Mouse (Mus musculus) neural tube, embryonic 12.5 days (tissue): Measurements from ENCODE around the gene Jarid2. TPM values are rescaled to one million over a fixed set of nuclear protein-coding genes. Genes with fewer than 3 reads are reported as not detected.

Experiments used
- ATAC-seq: fragments of 200-750 bp; cut with Nextera tagmentation; 2 replicates; pipeline ENCODE4 v1.8.0; 2017; ENCODE audit warnings: low read depth, mild to moderate bottlenecking, moderate TSS enrichment, moderate library complexity; ENCODE audit not compliant: low FRiP score
- H3K27ac ChIP-seq: fragments of 300-500 bp; sonication (generic); 2 replicates; pipeline ENCODE4 v1.5.1; 2016
- H3K27me3 ChIP-seq: fragments of 300-500 bp; sonication (generic); replicated peaks from 2 replicates; pipeline ENCODE4 v1.6.1; 2016; ENCODE audit warnings: mild to moderate bottlenecking
- H3K36me3 ChIP-seq: fragments of 300-500 bp; sonication (generic); 2 replicates; pipeline ENCODE4 v1.6.1; 2016; ENCODE audit warnings: mild to moderate bottlenecking
- H3K4me1 ChIP-seq: fragments of 300-500 bp; sonication (generic); 2 replicates; pipeline ENCODE4 v1.6.1; 2016
- H3K4me2 ChIP-seq: fragments of 300-500 bp; sonication (generic); replicated peaks from 2 replicates; pipeline ENCODE4 v1.6.1; 2016; ENCODE audit warnings: mild to moderate bottlenecking
- H3K4me3 ChIP-seq: fragments of 300-500 bp; sonication (generic); 2 replicates; pipeline ENCODE4 v1.5.1; 2016
- H3K9ac ChIP-seq: fragments of 300-500 bp; sonication (generic); 2 replicates; pipeline ENCODE4 v1.6.1; 2016; ENCODE audit warnings: mild to moderate bottlenecking
- H3K9me3 ChIP-seq: fragments of 300-500 bp; sonication (generic); 2 replicates; pipeline ENCODE4 v1.6.1; 2016; ENCODE audit warnings: mild to moderate bottlenecking
- WGBS: fragments of 180-500 bp; shearing (Covaris S2); methylation state at CpG from one replicate; pipeline ENCODE4 v1.1.7; 2016; 5-methylcytosine and 5-hydroxymethylcytosine counted together
- polyA plus RNA-seq: library from polyadenylated mRNA; unstranded; fragments of >200 nt; fragmentation: Nextera tagmentation; extraction: Ambion mirVana; gene quantifications from 2 replicates; pipeline ENCODE4 v1.2.1, GENCODE M21; 2016

Jarid2 gene
- 85.5 and 93.6 TPM in 2 replicates for polyA plus RNA-seq

DNA sequence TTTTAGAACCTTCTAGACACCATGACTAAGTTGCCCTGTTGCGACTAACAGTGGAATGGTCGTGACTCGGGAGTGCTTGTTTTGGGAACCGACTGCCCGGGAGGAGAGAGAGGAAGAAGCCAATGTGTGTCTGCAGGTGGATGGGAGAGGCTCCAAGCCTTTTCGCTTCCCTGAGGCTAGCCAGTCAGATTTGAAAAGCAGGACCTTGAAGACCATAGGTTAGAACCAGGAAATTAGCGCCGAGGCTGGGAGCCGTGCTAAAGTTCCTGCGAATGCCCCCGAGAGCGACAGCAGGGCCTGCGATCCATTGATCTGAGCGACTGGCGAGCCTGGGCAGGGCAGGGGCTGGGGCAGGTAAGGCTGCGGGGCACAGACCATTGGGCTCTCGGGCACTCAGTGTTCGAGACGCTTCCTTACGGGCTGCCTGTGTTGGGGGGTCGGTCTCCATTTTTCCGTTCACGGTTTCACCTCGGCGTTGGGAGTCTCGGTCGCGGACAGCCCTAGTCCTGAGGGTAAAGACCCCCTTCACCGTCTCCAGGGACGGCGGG, at the start of gene Jarid2:
TSS of gene Jarid2 (plus strand) at position 51 of the 548 bp plus-strand sequence.
- H3K4me2 ChIP-seq, result peak within 1 kb of the TSS; percentile 98
- no peaks in the 10 kb centered on the region for H3K36me3 ChIP-seq
- H3K27ac ChIP-seq, result peak within 1 kb of the TSS; percentile 59
- H3K4me1 ChIP-seq, result peaks cover 14% of the 10 kb centered on the region
- H3K4me3 ChIP-seq, result peak within 1 kb of the TSS; percentile 69
- H3K9ac ChIP-seq, result peak within 1 kb of the TSS; percentile 91
- ATAC-seq, result no peak
- H3K27me3 ChIP-seq, result no peaks in the 10 kb centered on the region
- no peaks in the 10 kb centered on the region for H3K9me3 ChIP-seq
- WGBS, result 1% methylated on average over 31 of the region's 31 CpGs

DNA sequence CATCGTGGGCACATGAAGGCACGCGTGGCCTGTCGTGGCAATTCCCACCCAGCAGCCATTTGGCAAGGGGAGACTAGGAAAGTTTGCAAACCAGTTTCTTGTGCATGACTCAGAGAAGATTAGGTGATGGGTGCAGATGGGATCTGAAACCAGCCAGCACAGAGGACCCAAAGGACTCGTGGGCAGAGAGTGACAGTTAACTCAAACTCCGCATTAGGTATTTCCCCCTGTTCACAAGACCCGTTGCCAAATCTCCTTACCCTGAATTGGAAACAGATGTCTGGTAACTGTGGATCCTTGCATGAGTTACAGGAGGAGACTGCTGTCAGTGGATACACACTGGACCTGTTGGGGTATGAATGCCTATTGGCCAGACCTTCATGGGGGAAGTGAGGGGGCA, 48.2 kb upstream of the Jarid2 start:
- ATAC-seq, result no peak

DNA sequence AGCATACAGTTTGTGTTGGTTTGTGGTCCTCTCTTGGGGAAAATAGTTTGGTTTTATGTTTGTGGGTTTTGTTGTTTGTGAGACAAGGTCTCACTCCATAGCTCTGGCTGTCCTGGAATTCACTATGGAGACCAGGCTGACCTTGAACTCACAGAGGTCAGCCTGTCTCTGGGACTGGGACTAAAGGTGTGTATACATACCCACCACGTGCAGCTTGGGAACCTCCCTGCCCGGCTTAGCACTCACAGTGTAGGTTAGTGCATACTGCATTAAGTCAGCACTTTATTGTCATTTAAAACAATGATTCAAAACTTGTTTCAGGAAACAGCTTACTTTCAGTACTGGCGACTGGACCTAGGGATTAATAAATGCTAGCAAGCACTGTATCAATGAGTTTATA, 41.1 kb upstream of the Jarid2 start:
- no peak overlapping the region for H3K27ac ChIP-seq
- no peaks in the 10 kb centered on the region for H3K4me1 ChIP-seq
- no peak overlapping the region for H3K4me2 ChIP-seq
- no peak overlapping the region for H3K4me3 ChIP-seq
- WGBS, result 60% methylated on average over 3 of the region's 3 CpGs
- H3K36me3 ChIP-seq, result no peaks in the 10 kb centered on the region
- ATAC-seq, result no peak
- H3K9ac ChIP-seq, result no peak overlapping the region
- H3K9me3 ChIP-seq, result no peaks in the 10 kb centered on the region
- H3K27me3 ChIP-seq, result no peaks in the 10 kb centered on the region

More for the DNA sequence above, 48.2 kb upstream of the Jarid2 start:
- Histone ChIP-seq H3K36me3 (no peaks in the 10 kb centered on the region), H3K4me3 (no peak overlapping the region), H3K27ac (no peak overlapping the region), H3K4me1 (no peaks in the 10 kb centered on the region), H3K9me3 (no peaks in the 10 kb centered on the region), H3K9ac (no peak overlapping the region), H3K27me3 (no peaks in the 10 kb centered on the region; the same call in 1 of the 2 replicates), H3K4me2 (no peak overlapping the region)
- 89% methylated on average over 7 of the region's 7 CpGs for WGBS

DNA sequence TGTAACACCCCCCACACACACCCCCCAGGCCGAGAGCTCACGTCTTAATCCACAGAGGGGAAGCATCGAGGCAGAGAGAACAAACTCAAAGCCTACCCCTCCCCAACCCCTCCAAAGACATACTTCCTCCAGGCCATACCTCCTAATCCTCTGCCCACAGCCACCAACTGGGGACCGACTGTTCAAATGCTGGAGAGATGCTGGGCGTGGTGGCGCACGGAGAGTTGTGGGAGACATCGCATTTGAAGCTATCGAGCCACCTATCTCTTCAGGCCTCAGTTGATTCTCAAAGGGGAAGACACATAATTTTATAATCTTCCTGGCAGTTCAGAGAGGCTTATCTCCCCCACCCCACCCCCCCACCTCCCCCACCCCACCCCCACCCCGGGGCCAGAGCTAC, 31.6 kb upstream of the Jarid2 start:
- no peak for ATAC-seq
- H3K4me2 ChIP-seq, result no peak overlapping the region
- no peaks in the 10 kb centered on the region for H3K27me3 ChIP-seq
- no peaks in the 10 kb centered on the region; the same call in none of the 2 replicates for H3K4me1 ChIP-seq
- H3K36me3 ChIP-seq, result no peaks in the 10 kb centered on the region
- H3K27ac ChIP-seq, result no peak overlapping the region
- WGBS, result 93% methylated on average over 10 of the region's 10 CpGs
- no peaks in the 10 kb centered on the region for H3K9me3 ChIP-seq
- no peak overlapping the region for H3K4me3 ChIP-seq
- no peak overlapping the region for H3K9ac ChIP-seq

DNA sequence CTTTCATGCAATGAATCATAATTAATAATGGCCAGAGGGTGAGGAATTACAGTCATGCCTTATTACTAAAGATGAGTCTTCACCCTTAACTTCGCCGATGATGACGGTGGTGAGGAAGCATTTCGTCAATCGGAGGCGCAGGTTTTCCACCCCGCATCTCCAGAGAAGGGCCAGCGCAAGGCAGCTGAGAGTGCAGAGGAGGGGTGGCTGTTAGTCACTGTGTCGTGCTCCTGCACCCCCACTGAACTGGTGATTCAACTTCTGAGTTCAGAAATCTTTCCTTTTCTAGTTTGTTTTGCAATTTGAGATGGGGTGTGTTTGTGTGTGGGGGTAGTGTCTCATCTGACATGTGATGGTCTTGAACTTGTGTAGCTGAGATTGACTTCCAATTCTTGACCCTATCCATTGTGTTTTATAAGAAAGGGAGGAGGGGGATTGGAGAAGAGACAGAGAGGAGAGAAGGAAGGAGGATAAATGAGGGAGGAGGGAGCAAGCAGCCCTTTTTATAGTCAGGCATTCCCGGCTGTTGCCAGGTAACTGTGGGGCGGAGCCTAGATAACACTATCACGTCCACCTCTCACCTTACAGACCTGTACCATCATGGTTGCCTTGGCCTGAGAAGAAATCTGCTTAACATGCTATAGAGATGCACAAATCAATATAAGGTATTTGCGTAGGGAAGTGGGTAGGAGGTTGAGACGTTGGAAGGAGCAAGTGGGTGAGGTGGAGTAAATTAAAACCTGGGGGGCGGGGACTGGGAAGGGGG, 25.1 kb upstream of the Jarid2 start:
- peaks cover 8% of the 10 kb centered on the region; the same call in 1 of the 2 replicates for H3K4me1 ChIP-seq
- H3K4me3 ChIP-seq, result no peak overlapping the region
- no peaks in the 10 kb centered on the region for H3K9me3 ChIP-seq
- ATAC-seq, result no peak
- no peak overlapping the region for H3K27ac ChIP-seq
- no peak overlapping the region for H3K4me2 ChIP-seq
- no peak overlapping the region for H3K9ac ChIP-seq
- no peaks in the 10 kb centered on the region for H3K36me3 ChIP-seq
- 83% methylated on average over 15 of the region's 15 CpGs for WGBS
- no peaks in the 10 kb centered on the region for H3K27me3 ChIP-seq

DNA sequence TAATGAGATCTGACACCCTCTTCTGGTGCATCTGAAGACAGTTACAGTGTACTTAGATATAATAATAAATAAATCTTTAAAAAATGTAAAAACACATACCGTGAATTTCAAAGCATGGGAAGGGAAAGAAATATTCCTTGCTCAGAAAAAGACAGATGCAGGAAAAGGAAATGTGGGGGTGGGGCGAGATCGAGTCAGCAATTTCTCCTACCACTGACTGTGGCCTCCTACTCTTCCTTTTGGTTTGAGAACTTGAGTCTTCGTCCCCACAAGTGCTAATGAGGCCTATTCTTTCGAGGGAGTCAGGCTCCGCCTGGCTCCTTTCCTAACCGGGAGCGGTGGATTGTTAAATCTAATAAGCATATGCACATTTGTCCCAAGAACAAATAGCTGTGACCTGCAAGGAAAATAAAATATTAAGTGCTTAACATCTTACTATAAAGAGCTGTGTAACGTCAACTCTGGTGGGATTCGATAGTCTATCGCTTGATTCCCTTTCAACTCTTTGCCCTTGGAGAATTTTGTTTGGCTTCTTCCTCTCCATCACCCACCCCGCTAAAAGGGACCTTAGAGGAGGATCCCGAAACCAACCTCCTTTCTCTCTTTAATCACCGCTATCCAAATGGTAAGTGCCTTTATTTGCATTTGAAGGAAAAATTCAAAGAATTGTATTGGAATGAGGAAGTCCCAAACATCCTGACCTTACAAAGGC, 24.1 kb upstream of the Jarid2 start:
- Histone ChIP-seq H3K9ac (no peak overlapping the region), H3K4me3 (no peak overlapping the region), H3K36me3 (no peaks in the 10 kb centered on the region), H3K9me3 (no peaks in the 10 kb centered on the region), H3K4me1 (peaks cover 8% of the 10 kb centered on the region; the same call in 1 of the 2 replicates), H3K4me2 (no peak overlapping the region), H3K27ac (no peak overlapping the region), H3K27me3 (no peaks in the 10 kb centered on the region)
- ATAC-seq, result no peak
- WGBS, result 21% methylated on average over 14 of the region's 14 CpGs

DNA sequence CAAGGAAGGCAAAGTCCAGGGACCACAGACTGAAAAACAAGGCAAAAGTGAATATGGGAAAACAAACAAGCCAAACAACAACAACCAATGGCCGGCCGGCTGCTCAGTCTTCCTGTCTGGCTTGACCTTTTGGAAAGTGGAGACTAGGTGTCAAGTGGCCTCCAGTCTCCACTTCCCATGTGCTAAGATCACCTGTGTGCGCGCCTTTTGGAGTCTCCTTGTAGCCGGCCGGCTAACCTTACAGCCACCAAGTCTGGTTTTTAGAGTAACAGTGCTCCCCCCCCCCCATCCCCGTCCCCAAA, 23.6 kb upstream of the Jarid2 start:
- Histone ChIP-seq H3K27me3 (no peaks in the 10 kb centered on the region), H3K27ac (no peak overlapping the region), H3K4me2 (no peak overlapping the region), H3K9ac (no peak overlapping the region), H3K9me3 (no peaks in the 10 kb centered on the region), H3K36me3 (no peaks in the 10 kb centered on the region), H3K4me3 (no peak overlapping the region), H3K4me1 (peaks cover 8% of the 10 kb centered on the region; the same call in 1 of the 2 replicates)
- WGBS, result 45% methylated on average over 7 of the region's 7 CpGs
- ATAC-seq, result no peak

DNA sequence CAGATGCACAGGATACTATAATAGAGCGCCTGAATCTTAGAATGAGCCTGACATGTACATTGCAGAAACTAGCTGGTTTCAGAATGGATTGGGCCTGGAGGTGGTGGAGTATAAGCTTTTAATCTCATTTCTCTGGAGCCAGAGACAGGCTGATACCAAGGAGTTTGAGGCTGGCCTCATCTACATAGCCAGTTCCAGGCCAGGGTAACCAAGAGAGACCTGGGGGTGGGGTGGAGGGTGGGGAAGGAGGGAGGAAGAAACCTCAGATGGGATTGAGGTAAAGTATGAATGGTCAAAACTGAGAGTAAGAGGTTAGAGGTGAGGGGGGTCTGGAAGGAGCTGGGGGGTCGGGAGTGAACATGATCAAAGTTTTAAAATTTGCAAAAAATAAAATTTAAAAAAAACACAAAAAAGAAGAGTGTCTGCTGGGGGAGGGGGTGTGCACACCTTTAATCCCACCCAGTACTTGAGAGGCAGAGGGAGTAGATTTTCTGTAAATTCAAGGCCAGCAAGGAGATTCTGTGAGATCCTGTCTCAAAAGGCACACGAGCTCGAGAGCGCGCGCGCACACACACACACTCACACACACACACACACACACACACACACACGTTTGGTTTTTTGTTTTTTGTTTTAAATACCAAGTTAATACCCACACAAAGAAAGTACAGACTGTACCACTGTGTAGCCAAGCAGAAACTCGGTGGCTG, 22.9 kb upstream of the Jarid2 start:
- Histone ChIP-seq H3K9me3 (no peaks in the 10 kb centered on the region), H3K27ac (no peak overlapping the region), H3K9ac (no peak overlapping the region), H3K4me3 (no peak overlapping the region), H3K36me3 (no peaks in the 10 kb centered on the region), H3K4me2 (no peak overlapping the region), H3K27me3 (no peaks in the 10 kb centered on the region), H3K4me1 (peaks cover 8% of the 10 kb centered on the region; the same call in 1 of the 2 replicates)
- ATAC-seq, result no peak
- 73% methylated on average over 10 of the region's 10 CpGs for WGBS

DNA sequence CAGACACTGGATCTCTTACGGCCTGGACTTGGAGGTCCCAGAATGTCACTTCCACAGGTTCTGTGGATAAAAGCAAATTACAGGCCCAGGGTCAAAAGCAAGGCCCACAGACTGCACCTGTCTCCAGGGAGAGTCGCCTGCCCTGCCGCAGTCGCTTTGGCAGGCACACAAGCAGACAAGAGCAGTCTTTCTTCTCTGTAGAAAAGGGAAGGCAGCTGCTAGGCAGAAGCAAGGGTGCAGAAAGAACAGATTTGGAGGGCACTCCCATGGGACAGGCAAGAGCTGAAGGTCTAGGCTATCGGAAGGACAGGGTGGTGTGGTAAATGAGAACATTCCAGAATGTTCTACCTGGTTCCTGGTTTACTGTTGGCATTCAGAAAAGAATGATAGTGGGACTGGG, 22.1 kb upstream of the Jarid2 start:
- ATAC-seq, result no peak
- no peak overlapping the region for H3K9ac ChIP-seq

DNA sequence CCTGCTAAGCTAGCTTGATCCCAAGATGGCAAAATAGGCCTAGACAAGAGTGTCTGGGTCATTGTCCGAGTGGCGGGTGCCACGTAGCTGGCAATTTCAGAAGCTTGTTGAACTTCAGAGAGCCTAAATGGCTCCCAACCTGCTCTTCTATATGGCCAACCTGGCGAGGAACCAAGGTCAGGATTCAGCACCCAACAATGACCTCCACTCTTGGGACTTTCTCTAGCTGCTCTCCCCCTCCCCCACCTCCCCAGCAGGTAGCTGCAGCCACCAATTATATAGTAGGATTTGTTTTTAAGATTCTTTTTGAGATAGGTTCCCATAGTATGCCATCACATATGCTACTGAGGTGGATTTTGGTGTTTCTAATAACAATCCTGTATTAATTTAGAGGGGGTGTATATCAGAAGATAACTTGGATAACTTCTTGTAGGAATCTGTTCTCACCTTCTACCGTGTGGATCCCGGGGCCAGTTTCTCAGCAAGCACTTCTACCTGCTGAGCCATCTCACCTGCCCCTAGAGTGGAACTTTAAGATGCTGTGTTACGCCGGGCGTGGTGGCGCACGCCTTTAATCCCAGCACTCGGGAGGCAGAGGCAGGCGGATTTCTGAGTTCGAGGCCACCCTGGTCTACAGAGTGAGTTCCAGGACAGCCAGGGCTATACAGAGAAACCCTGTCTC, 20.8 kb upstream of the Jarid2 start:
- H3K27me3 ChIP-seq, result no peaks in the 10 kb centered on the region
- H3K36me3 ChIP-seq, result no peaks in the 10 kb centered on the region
- H3K27ac ChIP-seq, result no peak overlapping the region
- no peaks in the 10 kb centered on the region for H3K9me3 ChIP-seq
- no peak overlapping the region for H3K4me2 ChIP-seq
- no peak overlapping the region for H3K4me3 ChIP-seq
- no peak for ATAC-seq
- H3K4me1 ChIP-seq, result peaks cover 12% of the 10 kb centered on the region; the same call in 1 of the 2 replicates
- no peak overlapping the region for H3K9ac ChIP-seq
- WGBS, result 94% methylated on average over 14 of the region's 14 CpGs

More for the DNA sequence above, 22.1 kb upstream of the Jarid2 start:
- no peaks in the 10 kb centered on the region for H3K9me3 ChIP-seq
- H3K4me3 ChIP-seq, result no peak overlapping the region
- no peaks in the 10 kb centered on the region for H3K27me3 ChIP-seq
- no peaks in the 10 kb centered on the region for H3K36me3 ChIP-seq
- H3K27ac ChIP-seq, result no peak overlapping the region
- H3K4me2 ChIP-seq, result no peak overlapping the region
- peaks cover 12% of the 10 kb centered on the region; the same call in 1 of the 2 replicates for H3K4me1 ChIP-seq
- WGBS, result 54% methylated on average over 5 of the region's 5 CpGs

DNA sequence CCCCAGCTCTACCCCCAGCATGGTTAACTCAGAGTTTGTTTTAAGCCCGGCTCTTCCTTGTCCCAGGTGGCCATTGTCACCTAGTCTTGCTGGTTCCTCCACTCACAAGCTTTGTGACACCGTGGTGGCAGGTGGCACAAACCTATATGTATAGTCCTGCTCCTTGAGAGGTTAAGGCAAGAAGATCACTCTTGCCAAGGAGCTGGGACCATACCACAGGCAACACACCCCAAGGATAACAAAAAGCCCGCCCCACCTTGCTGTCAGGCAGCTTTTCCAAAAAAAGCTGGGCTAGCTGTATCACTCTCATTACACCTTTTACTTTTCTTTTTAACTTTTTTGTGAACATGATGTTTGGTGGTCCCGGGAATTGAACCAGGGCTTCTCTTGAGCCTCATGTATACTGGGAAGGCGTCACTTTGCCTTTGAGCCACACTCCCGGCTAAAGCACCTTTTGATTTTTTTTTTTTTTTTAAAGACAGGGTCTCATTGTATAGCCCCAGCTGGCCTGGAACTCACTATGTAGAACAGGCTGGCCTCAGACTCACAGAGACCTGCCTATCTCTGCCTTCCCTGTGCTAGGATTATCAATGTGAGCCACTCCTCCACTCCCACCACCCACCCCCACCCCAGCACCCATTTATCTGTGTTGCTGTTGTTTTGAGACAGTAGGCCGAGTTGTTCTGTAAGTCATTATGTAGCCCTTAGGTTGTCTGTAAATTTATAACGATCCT, 19.4 kb upstream of the Jarid2 start:
- no peaks in the 10 kb centered on the region for H3K36me3 ChIP-seq
- no peak for ATAC-seq
- 61% methylated on average over 8 of the region's 8 CpGs for WGBS
- H3K27me3 ChIP-seq, result no peaks in the 10 kb centered on the region
- H3K4me2 ChIP-seq, result no peak overlapping the region
- H3K4me1 ChIP-seq, result peaks cover 12% of the 10 kb centered on the region; the same call in 1 of the 2 replicates
- H3K9me3 ChIP-seq, result no peaks in the 10 kb centered on the region
- H3K9ac ChIP-seq, result no peak overlapping the region
- H3K27ac ChIP-seq, result no peak overlapping the region
- H3K4me3 ChIP-seq, result no peak overlapping the region
